Mouse (Mus musculus): ENCODE data around the gene Atp6v1c2.

Atp6v1c2 gene

GRCm38 (mm10) chr12:17329259-17329658 is at the start of gene Atp6v1c2:
Gene Atp6v1c2, minus strand, starts transcription at chr12:17329359.
- no peak for DNase-seq (ENCODE audit: extremely low spot score, low read depth, low spot score)

GRCm38 (mm10) chr12:17376521-17376920 is 47.4 kb upstream of the Atp6v1c2 start:
- DNase-seq (ENCODE audit: extremely low spot score, low read depth, low spot score): no peak

GRCm38 (mm10) chr12:17375243-17375642 is 46.1 kb upstream of the Atp6v1c2 start:
- DNase-seq (ENCODE audit: extremely low spot score, low read depth, low spot score): no peak

GRCm38 (mm10) chr12:17373470-17373975 is 44.4 kb upstream of the Atp6v1c2 start:
- DNase-seq (ENCODE audit: extremely low spot score, low read depth, low spot score): no peak

GRCm38 (mm10) chr12:17372696-17373095 is 43.5 kb upstream of the Atp6v1c2 start:
- no peak for DNase-seq (ENCODE audit: extremely low spot score, low read depth, low spot score)

GRCm38 (mm10) chr12:17371589-17372235 is 42.6 kb upstream of the Atp6v1c2 start:
- DNase-seq (ENCODE audit: extremely low spot score, low read depth, low spot score): no peak

- no peak for DNase-seq (ENCODE audit: extremely low spot score, low read depth, low spot score)
These were observed 40.6 kb upstream of the Atp6v1c2 start for GRCm38 (mm10) chr12:17369551-17370325.

- DNase-seq (ENCODE audit: extremely low spot score, low read depth, low spot score): no peak
These were observed 40.0 kb upstream of the Atp6v1c2 start for GRCm38 (mm10) chr12:17369111-17369510.

GRCm38 (mm10) chr12:17366981-17367380 is 37.8 kb upstream of the Atp6v1c2 start:
- no peak for DNase-seq (ENCODE audit: extremely low spot score, low read depth, low spot score)

- no peak for DNase-seq (ENCODE audit: extremely low spot score, low read depth, low spot score)
These were observed 33.2 kb upstream of the Atp6v1c2 start for GRCm38 (mm10) chr12:17362316-17362715.

GRCm38 (mm10) chr12:17360650-17361049 is 31.5 kb upstream of the Atp6v1c2 start:
- no peak for DNase-seq (ENCODE audit: extremely low spot score, low read depth, low spot score)

GRCm38 (mm10) chr12:17360104-17360503 is 30.9 kb upstream of the Atp6v1c2 start:
- DNase-seq (ENCODE audit: extremely low spot score, low read depth, low spot score): no peak

- no peak for DNase-seq (ENCODE audit: extremely low spot score, low read depth, low spot score)
These were observed 29.8 kb upstream of the Atp6v1c2 start for GRCm38 (mm10) chr12:17358981-17359380.

GRCm38 (mm10) chr12:17357795-17358194 is 28.6 kb upstream of the Atp6v1c2 start:
- no peak for DNase-seq (ENCODE audit: extremely low spot score, low read depth, low spot score)

- no peak for DNase-seq (ENCODE audit: extremely low spot score, low read depth, low spot score)
These were observed 27.7 kb upstream of the Atp6v1c2 start for GRCm38 (mm10) chr12:17356853-17357252.

- DNase-seq (ENCODE audit: extremely low spot score, low read depth, low spot score): no peak
These were observed 20.9 kb upstream of the Atp6v1c2 start for GRCm38 (mm10) chr12:17350106-17350505.

GRCm38 (mm10) chr12:17348048-17349036 is 19.2 kb upstream of the Atp6v1c2 start, which contains the start of gene Nol10:
Gene Nol10, plus strand, starts transcription at chr12:17348458.
- DNase-seq (ENCODE audit: extremely low spot score, low read depth, low spot score): peak; percentile 77

- no peak for DNase-seq (ENCODE audit: extremely low spot score, low read depth, low spot score)
These were observed 18.3 kb upstream of the Atp6v1c2 start for GRCm38 (mm10) chr12:17347327-17348047.

- DNase-seq (ENCODE audit: extremely low spot score, low read depth, low spot score): no peak
These were observed 10.2 kb upstream of the Atp6v1c2 start for GRCm38 (mm10) chr12:17339114-17339905.

Measured in hindlimb bud, embryonic 11.5 days (tissue).